Mouse (Mus musculus) layer of hippocampus, postnatal 14 days (tissue): ENCODE results near the gene Utf1. TPM values are rescaled to one million over a fixed set of nuclear protein-coding genes. Genes with fewer than 3 reads are reported as not detected.

Source experiments
- DNase-seq, 2 experiments: peaks; one replicate each; pipeline ENCODE4 v3.0.0; 2021 to 2022; ENCODE audit warnings: low spot score in 2 of 2, mixed read lengths in 1 of 2
- long read RNA-seq, 2 experiments: library from polyadenylated mRNA; stranded (forward); transcript quantifications; one replicate each; pipeline ENCODE4 v2.0.0; 2021
- total RNA-seq, 2 experiments: library from RNA; stranded (reverse); gene quantifications; 2 replicates each; pipeline ENCODE4 v1.2.3; 2021

The Utf1 gene
- not detected for total RNA-seq
- long read RNA-seq, experiment 1, result 0 reads
- long read RNA-seq, experiment 2, result 0 reads

GRCm38 (mm10) chr7:139943674-139944281 is at the start of gene Utf1:
Gene Utf1 (plus strand): TSS chr7:139943789.
- no peak for DNase-seq

GRCm38 (mm10) chr7:139894655-139895557 is 48.7 kb upstream of the Utf1 start, which contains the start of gene Kndc1:
Gene Kndc1 (plus strand): TSS chr7:139894696.
- peak; percentile 54 to 68 for DNase-seq

DNA sequence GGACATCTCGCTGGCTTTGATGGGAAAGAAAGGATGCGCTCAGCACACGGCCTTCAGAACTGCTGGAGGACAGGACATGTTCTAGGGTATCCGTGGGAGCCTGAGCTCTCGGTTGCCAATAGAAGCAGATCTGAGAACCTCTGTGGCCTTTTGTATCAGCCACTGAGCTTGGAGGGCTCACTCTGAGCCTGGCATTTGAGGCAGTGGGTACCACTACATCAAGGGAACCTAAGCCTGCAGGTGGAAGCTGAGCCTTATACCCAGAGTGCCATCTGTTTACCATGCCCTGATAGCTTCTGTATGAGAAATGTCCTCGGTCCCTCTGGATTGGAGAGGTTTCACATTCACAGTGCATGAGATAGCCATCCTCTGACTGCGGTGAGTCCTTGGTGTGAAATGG is 47.3 kb upstream of the Utf1 start:
- DNase-seq, result no peak

- DNase-seq, result no peak
These were observed 46.8 kb upstream of the Utf1 start for GRCm38 (mm10) chr7:139896796-139897195.

- DNase-seq, result no peak
These were observed 45.0 kb upstream of the Utf1 start for GRCm38 (mm10) chr7:139898606-139899005.

DNA sequence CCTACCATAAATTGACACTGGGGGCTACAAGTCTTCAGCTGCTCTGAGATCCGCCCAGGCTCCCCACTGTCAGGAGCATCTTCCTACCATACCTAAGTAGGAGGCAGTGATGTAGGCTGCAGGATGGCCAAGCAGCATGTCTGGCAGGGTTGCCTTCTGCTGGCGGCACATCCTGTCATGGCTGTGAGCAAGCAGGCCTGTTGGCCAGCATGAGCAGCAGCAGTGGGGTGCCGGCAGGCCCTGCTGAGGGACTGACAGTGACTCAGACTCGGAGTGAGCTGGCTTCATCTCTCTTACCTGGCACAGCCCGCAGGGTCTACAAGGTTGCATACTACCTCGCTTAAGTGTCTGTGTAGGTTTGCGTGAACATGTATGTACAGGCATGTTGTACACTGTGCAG is 44.1 kb upstream of the Utf1 start:
- peak in 1 of 2 experiments; percentile 54 for DNase-seq

DNA sequence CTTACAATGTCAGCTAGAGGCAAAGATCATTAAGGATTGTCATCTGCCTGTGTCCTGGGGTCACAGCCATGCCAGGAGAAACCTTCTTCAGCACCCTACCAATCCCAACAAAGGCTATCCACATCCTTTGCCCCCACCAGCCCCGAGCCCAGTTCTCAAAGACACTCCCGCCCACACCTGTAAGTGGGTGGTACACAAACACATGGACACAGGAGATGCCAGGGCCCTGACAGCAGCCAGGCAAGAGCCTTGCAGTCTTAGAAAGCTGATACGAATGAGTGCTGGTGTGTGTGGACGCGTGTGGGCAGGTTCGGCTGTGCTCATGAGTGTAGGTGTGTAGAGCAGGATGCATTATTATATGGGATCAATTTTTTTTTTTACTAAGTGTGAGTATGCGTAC is 43.1 kb upstream of the Utf1 start:
- DNase-seq, result no peak

- no peak for DNase-seq
These were observed 42.7 kb upstream of the Utf1 start for GRCm38 (mm10) chr7:139900896-139901295.

GRCm38 (mm10) chr7:139901981-139902380 is 41.6 kb upstream of the Utf1 start:
- DNase-seq, result no peak

GRCm38 (mm10) chr7:139905261-139905660 is 38.3 kb upstream of the Utf1 start:
- DNase-seq, result no peak

DNA sequence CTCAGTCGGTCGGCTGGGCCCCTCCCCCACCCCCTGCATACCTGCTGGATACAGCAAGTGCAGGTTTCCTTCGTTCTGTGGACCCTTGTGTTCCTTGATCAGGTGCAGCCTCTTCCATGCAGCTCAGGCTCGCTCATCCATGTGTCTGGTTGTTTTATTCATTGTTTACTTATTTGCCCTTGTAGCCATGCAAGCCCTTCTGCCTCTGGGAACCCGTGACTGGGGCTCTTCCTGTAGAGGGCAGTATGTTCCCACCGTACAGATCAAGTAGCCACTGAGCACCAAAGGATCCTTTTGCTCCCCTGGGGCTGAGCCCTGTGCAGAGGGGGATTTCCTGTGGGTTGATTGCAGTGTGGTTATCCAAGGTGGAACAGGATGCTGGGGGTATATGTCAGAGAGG is 37.9 kb upstream of the Utf1 start:
- DNase-seq, result peak; percentile 52 to 71

- peak in 1 of 2 experiments; percentile 40 for DNase-seq
These were observed 35.4 kb upstream of the Utf1 start for GRCm38 (mm10) chr7:139908176-139908575.

GRCm38 (mm10) chr7:139909469-139909868 is 34.1 kb upstream of the Utf1 start:
- DNase-seq, result no peak

- no peak for DNase-seq
These were observed 33.3 kb upstream of the Utf1 start for GRCm38 (mm10) chr7:139910204-139910835.

- no peak for DNase-seq
These were observed 29.2 kb upstream of the Utf1 start for GRCm38 (mm10) chr7:139914141-139915047.

GRCm38 (mm10) chr7:139915646-139916257 is 27.8 kb upstream of the Utf1 start:
- no peak for DNase-seq

DNA sequence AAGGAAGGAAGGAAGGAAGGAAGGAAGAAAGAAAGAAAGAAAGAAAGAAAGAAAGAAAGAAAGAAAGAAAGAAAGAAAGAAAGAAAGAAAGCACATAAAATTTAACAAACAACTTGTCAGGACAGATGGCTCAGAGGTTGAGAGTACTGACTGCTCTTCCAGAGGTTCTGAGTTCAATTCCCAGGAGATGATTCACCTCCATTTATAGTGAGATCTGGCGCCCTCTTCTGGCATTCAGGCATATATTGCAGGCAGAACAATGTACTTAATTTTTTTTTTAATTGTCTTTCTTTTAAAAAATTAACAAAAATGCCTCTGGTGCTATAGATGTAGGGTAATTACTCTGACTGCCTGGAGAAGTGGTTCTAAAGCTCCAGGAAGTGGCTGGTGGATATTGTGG is 27.2 kb upstream of the Utf1 start:
- no peak for DNase-seq

- DNase-seq, result peak; percentile 45 to 62
These were observed 25.3 kb upstream of the Utf1 start for GRCm38 (mm10) chr7:139918262-139918661.

GRCm38 (mm10) chr7:139930732-139931131 is 12.9 kb upstream of the Utf1 start:
- DNase-seq, result no peak

- DNase-seq, result no peak
These were observed 6.9 kb upstream of the Utf1 start for GRCm38 (mm10) chr7:139936705-139937104.
